Mouse (Mus musculus): ENCODE results near the gene Spg7.
"Not testable (repeated sequence)": the region's sequence is repeated elsewhere in the genome, so short reads cannot be mapped to it uniquely, and the experiment has no call there.

Spg7 gene

DNA sequence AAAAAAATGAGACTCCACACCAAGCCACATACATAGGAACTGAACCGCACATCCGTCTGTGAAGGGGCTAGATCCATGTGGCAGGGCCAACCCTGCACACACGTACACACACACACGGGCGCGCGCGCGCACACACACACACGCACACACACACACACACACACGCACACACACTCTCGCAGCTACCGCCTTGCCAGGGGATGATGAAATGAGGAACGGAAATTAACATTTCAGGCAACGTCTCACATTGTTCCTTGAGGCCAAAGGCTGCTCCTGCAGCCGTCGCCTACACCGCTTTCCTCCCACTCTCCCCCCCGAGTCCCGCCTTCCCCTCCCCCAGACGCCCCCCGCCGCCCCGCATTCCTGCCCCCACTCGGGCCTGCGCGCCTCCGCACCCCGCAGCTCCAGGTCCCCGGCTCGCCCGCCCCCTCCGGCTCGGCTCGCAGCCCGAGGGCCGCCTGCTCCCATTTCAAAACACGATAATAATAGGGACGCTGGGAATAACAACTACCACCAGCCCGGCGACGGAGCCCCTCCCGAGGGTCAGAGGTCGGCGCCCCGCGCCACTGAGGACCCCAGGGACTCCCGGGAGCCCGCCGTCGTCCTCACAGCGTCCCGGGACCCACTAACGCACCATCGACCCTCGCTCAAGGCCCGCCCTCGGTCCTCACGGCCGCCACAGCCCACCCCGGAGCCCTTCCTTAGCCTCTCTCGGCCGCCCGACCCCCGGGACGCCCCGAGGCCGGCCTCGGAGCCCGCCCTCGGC is 21.6 kb upstream of the Spg7 start:
- DNase-seq (ENCODE audit: low spot score): peak; percentile 64

DNA sequence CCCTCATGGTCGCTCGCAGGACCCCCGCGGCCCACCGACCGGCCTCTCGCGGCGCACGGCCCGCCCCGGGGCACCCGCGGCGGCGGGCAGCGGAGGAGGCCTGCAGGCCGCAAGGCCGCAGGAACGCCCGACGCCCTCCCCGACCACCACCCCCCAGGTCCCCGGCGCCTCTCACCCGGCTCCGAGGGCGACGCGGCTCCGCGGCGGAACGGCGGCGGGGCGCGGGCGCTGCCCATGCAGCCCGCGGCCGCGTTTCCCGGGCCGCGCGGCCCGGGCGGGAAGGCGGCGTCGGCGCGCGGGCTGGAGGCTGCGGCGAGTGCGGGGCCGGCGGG is 21.0 kb upstream of the Spg7 start:
- DNase-seq (ENCODE audit: low spot score): no peak

DNA sequence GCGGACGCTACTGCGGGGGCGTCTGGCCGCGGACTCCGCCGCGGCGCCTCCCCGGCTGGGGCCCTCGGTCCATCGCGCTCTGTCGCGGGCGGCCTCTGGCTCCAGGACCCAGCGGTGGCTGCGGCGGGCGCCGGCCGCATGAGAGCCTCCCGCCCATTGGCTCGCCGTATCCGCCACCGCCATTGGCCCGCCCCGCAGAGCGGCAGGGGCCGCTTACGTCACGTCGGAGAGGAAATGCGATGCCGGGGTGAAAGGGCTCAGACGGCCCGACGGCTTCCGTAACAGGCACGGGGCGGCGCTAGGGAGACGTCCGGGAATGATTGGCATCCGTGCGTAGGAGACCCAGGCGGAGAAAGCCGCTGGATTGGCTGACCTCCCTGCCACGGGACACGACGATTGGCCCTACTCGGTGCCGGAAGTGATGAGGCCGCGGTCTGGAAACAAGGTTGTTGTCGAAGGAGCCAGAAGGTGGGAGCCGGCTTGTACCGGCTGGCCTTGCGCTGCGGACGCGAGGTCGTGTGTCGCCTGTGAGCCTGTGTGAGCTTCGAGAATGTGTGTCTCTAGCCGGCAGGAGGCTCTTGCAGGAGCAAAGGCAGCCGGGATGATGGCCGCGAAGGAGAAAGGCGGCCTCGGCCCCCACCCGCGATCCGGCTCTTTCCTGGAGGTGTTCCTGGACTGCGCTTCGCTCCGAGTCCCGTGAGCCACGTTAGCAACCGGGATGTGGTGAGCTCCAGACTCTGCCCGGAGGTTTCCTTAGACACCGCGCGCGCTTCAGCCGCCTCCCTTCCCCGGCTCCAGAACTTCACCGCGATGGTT is 20.4 kb upstream of the Spg7 start, which contains the start of gene Ankrd11:
Ankrd11 (minus strand) TSS at position 120 of the 816 bp plus-strand sequence.
- peak; percentile 100 for DNase-seq (ENCODE audit: low spot score)

DNA sequence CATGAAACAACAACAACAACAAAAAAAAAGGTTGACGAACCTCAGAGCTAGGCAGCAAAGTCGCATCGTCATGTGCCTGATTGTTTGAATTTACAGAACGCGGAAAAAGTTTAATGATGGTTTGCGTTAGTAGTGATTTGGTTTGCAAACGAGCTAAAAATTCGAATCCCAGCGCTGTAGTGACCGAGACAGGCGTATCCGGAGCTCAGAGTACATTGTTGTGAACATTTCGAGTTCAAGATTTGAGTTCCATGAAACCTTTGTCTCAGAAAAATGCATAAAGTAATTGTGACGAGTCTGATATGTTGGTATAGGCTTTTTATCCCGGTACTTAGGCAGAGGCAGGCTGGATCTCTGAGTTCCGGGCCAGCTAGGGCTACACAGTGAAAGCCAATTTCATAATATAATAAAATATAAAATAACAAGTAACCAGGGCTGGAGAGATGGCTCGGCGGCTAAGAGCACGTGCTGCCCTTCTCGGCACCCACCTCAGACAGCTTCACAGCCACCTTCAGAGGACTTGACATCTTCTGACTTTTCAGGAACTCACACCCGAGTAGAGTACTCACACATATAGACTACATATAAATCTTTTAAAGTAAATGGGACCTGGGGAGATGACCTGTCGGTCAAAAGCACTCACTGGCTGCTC is 19.6 kb upstream of the Spg7 start:
- no peak for DNase-seq (ENCODE audit: low spot score)

DNA sequence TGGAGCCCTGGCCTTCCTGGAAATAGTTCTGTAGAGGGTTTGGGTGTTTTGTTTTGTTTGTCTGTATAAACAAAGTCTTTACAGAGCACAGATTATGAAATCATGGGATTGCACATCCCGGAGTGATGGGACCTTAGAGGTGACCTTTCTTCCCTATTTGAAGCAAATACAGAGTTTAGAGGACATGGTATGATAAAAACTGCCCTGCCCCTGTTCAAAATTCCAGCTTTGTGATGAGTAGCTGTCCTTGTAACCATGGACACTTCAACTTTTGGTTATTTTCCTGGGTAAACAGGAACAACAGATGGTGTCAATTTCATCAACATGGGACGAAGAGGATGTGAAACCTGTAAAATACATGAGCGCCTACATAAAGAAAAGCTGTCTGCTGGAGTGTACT is 18.8 kb upstream of the Spg7 start:
- DNase-seq (ENCODE audit: low spot score): no peak

DNA sequence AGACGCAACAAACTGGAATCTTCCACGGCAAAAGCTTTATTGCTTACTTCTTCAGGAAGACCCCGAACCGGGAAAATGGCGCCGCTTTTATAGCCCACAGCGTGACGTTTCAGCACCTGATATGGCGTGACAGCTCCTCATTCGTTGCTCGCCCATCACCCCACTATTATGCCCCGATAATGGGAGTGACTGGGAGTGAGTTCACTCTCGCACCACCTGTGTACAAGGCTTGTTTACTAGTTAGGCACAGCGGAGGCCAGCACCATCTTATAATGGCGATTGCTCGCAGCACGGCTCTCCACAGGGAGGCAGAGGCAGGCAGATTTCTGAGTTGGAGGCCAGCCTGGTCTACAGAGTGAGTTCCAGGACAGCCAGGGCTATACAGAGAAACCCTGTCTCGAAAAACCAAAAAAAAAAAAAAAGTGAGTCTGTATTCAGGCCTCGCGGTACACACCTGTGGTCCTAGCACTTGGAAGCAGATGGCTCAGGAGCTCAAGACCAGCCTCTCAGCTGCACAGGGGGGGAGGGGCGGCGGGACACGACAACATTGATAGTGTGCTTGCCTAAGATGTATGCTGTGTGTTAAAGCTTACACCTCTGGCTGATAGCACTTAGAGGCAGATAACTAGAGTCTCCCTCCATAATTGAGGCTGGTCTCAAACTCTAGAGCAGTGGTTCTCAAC is 17.9 kb upstream of the Spg7 start:
- not testable (repeated sequence) for DNase-seq (ENCODE audit: low spot score)

DNA sequence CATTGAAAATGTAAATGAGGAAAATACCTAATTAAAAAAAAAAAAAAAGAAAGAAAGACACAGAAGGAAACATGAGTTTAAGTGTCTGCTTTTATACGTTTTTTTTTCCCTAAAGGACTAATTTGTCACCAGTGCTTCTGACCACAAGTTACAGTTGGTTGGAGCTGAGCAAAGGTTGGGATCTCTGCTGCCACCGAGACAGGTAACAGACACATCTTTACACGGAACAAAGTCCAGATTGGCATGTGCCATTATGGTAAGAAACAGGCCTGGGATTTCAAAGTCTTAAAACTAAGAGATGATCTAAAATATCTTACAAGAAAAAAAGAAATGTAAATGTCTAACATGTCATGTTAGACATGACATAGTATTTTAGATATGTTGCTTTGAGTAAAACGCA is 16.0 kb upstream of the Spg7 start:
- no peak for DNase-seq (ENCODE audit: low spot score)

DNA sequence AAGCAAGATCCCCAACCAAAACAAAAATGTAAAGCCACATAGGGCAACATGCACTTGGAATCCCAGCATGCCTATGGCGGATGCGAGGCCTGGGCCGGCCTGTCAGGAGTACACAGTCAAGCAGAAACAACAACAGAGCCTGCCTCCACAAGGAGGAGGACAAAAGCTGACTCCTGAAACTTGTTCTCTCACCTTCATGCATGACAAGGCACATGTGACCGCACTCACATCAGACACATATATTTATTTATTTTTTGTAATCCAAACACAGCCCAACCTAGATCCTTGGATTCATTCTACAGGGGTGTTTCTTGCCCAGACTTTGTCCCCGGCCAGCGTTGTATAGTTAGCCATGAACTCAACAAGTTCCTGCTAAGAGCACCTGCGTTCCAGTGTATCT is 14.9 kb upstream of the Spg7 start:
- DNase-seq (ENCODE audit: low spot score): no peak

DNA sequence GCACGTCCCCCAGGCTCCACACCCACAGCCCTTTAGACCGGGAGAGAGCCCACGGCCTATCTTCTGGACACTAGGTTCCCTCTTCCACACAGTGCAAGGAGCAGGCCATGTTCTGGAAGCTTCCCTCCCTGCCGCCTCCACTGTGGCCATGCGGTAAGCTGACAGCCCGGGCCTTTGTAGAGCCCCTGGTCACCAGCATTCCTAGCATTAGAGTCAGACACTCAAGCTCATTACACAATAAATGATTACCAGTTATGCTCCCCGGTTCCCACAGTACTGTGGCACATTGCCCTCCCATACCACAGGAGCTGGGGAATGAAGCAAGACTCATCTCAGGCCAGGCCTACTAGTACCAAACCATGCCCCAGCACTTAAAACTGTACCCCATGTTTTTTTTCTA is 14.3 kb upstream of the Spg7 start:
- no peak for DNase-seq (ENCODE audit: low spot score)

DNA sequence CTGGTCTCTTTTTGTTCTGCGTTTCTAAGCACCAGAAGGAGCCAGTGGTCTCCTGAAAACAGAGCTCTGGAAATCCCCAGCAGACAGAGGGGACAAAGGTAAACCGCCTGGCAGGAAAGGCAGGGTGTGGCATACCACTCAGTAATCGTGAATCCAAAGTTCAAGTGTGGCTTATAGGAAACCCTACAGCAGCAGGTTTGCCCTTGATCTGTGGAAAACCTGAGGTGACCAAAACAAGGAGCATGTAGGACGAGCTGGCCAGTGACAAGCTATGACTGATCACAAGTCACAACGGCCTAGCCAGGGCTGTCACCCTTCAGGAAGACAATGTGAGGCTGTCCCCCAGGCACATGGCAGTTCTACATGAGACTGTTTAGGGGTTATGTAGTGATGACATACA is 11.3 kb upstream of the Spg7 start:
- no peak for DNase-seq (ENCODE audit: low spot score)

DNA sequence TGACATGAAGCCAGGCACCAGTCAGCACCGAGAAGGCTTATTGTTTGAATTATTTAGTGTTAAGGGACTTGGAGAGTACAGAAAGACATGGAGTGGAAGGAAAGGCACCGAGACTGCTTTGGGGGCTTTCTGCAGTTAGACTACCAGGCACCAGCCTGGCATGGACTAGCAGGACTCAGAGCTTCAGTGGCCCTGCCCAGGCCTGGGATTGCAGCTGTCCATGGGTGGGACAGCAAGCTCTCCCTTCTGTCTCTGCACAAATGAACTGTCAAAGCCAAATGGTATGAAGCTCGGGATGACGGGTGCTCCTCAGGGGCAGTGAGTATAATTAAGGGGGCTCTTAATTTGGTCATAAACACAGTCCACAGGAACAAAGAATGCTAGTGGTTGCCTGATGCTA is 1.3 kb downstream of the Spg7 start:
- no peak for DNase-seq (ENCODE audit: low spot score)

DNA sequence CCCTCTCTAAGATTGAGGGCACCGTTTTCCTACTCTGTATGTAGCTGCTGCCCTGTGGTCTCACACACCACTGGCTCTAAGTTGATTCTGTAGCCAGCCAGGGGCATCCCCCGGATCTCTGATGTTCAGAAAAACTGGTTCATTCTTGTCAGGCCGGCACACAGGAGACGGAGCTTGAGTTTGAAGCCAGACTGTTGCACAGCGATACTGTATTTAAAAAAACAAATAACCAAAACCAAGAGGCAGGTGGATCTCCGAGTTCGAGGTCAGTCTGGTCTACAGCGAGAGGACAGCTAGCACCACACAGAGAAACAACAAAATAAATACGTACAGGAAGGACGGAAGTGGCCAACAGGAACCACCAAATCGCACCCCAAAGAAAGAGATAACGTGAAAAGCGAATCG is 2.1 kb downstream of the Spg7 start:
- no peak for DNase-seq (ENCODE audit: low spot score)

DNA sequence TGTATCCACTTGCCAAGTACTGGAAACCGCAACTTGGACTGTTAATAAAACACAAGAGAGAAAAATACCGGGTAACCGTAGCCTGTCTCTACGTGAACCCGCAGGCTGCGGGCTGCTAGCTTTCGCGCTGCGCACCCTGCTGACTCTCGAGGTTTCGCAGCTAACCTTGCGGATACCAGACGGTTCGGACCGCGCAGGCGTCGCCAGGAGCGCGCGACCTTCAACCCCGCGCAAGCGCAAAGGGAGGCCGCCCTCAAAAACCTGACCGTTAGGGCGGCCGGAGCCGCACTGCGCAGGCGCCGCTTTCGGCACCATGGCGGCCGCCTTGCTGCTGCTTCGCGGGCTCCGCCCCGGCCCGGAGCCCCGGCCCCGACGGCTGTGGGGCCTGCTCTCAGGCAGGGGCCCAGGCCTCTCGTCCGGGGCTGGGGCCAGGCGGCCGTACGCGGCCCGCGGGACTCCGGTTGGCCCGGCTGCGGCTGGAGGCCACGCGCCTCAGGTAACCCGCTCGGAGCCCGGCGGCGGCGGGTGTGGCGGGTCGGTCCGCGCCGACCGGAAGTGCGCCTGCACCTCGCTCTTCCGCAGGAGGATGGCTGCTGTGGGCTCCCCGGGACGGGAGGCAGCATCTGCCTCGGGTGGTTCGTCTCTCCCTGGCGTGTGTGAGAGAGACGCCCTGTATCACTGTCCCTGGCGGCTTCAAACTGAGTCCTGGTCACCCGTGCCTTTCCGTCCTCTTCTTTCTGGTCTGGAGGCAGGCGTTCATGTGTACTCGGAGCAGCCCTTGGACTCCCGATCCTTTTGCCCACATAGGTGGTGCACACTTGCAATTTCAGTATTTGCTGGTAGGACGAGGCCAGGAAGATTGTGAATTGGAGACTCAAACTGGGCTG is 2.7 kb downstream of the Spg7 start:
- peak; percentile 94 for DNase-seq (ENCODE audit: low spot score)

DNA sequence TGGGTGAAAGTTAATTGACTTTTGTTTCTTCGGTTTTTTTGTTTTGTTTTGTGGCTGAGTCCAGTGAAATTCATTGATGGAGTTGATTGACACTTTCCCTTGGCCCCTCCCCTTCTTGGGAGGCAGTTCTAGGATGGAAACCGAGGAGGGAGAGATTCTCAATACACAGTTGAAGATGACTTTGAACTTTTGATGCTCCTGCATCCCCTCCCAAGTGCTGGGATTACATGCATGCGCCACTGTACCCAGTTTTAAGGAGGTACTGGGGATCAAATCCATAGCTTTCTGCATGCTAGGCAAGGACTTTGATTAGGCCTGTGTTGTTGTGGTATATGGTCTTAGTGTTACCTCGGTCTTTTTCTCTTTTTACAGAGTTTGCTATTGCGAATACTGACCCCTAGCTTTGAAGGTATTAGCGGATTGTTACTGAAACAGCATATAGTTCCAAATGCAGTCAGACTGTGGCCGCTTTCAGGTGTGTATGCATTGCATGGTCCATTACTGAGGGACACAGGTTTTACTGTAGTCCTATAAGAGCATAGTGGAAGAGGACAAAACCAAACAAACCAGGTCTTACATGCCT is 3.5 kb downstream of the Spg7 start:
- no peak for DNase-seq (ENCODE audit: low spot score)

DNA sequence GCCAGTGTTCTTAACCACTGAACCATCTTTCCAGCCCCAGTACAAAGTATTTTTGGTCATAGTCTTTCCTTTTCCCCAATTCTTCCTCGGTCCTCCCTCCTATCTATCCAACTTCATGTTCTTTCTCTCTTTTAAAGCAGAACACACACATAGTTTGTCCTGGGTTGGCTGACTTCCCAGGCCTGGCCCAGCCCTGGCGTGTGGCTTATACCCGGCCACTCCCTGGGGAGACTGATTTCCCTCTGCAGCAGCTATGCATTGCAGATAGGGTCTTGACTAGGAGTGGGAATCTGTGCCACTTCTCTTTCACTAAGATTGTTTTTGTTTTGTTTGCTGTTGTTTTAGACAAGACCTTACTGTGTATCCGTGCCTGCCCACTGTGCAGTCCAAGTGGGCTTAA is 8.4 kb downstream of the Spg7 start:
- DNase-seq (ENCODE audit: low spot score): no peak

DNA sequence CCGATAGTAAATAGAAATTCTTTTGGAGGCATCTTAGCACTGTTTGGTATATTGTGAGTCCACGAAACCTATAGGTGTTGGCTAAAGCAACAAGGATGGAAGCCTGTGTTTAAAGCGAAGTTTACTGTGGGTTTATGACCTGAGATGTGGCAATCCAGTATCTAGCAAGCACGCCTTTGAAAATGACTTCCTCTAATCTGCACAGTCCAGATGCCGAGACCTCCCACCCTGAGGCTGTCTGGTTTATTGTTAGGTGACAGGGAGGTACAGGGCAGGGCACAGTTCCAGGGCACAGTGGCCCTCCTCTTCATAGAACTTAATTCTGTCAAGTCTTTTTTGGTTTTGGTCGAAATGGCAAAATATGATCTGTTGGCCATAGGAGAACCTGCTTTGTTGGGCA is 14.5 kb downstream of the Spg7 start:
- DNase-seq (ENCODE audit: low spot score): no peak

DNA sequence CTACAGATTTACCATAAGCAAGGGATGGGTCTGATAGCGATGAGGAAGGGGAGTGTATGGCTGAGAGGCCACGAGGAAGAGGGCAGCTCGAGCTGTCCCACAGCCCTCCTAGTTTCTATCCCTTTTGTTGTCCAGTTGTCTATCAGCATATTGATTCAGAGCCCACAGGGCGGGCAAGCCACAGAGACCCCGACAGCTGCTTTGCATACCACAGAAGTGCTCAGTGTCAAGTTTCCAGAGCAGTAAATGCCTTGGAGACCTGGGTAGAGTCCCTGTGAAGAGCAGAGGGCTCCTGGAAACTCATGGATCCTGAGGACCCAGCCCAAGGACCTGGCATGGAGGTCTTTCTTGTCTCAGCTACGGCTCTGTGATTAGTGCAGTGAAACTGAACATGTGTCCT is 20.3 kb downstream of the Spg7 start:
- no peak for DNase-seq (ENCODE audit: low spot score)

DNA sequence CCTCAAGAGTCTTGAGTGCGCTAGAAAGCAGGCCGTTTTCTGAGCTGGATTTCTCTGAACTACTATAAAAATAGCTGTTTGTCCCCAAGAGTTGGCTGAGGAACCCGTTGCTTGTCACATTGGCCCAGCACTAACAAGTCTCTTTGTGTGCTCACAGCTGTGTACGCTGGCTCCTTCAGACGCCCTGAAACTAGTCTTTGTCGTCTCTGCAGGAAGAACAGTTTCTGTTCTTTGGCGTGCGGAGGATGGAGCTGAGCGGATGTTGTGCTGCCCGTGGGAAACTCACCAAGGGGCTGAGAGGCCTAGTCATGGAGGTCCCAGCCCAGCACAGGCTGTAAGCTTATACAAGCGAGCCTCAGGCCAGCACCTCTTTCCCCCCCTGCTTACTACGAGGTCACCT is 20.9 kb downstream of the Spg7 start:
- DNase-seq (ENCODE audit: low spot score): peak; percentile 52

DNA sequence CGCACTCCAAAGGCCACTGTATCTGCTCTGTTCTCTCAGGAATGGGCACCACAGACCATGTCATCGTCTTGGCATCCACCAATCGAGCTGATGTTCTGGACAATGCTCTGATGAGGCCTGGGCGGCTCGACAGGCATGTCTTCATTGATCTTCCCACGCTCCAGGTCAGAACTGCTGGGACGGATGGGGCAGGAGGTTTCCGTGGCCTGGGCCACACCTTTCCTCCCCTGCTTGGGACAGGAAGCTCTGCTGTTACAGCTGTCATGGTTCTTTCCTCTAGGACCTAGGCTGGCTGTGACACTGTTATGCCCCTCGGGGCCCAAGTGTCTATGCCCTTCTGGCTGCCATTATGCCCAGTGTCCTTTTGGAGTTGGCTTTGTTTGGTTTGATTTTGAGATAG is 24.5 kb downstream of the Spg7 start:
- DNase-seq (ENCODE audit: low spot score): no peak

DNA sequence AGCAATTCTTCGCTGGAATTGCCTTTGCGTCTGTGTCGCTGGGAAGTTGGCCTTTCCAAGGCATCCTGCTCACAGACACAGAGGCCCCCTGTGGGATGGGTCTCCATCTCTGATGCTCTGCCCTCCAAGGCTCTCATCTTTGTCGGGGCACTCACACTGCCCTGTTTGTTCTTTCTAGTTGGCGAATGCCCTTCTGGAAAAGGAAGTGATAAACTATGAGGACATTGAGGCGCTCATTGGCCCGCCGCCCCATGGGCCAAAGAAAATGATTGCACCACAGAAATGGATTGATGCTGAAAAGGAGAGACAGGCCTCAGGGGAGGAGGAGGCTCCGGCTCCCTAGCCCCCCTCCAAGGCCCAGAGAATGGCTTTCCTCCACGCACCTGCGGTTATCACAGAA is 34.5 kb downstream of the Spg7 start:
- DNase-seq (ENCODE audit: low spot score): no peak

Data from layer of hippocampus, adult 11-12 months (tissue).